Mouse (Mus musculus) testis, adult 2 months (tissue): ENCODE data around the gene Arid5b.

Experiments
- CTCF ChIP-seq: fragments of 200-500 bp; IDR thresholded peaks from 2 replicates; pipeline ENCODE4 v1.5.1; 2012; ENCODE audit warnings: low read depth, mild to moderate bottlenecking, inconsistent platforms, low read length, moderate library complexity; ENCODE audit not compliant: control insufficient read depth, insufficient read depth, insufficient replicate concordance
- POLR2A ChIP-seq: fragments of 200-500 bp; IDR thresholded peaks from 2 replicates; pipeline ENCODE4 v1.6.1; 2012; ENCODE audit warnings: low read depth, mild to moderate bottlenecking, inconsistent platforms, low read length, moderate library complexity; ENCODE audit not compliant: control insufficient read depth

- TF ChIP-seq CTCF: no peak
- TF ChIP-seq POLR2A: no peak
Observed at GRCm38 (mm10) chr10:68067961-68068360, 210.6 kb downstream of the Arid5b start.
